Mouse (Mus musculus) spleen, postnatal 36 days (tissue): ENCODE results near the gene Reln.

Experiments
- DNase-seq, 2 experiments: peaks; one replicate each; pipeline ENCODE4 v3.0.0; 2022; ENCODE audit warnings: low spot score in 2 of 2, mixed read lengths in 1 of 2

Reln gene

DNA sequence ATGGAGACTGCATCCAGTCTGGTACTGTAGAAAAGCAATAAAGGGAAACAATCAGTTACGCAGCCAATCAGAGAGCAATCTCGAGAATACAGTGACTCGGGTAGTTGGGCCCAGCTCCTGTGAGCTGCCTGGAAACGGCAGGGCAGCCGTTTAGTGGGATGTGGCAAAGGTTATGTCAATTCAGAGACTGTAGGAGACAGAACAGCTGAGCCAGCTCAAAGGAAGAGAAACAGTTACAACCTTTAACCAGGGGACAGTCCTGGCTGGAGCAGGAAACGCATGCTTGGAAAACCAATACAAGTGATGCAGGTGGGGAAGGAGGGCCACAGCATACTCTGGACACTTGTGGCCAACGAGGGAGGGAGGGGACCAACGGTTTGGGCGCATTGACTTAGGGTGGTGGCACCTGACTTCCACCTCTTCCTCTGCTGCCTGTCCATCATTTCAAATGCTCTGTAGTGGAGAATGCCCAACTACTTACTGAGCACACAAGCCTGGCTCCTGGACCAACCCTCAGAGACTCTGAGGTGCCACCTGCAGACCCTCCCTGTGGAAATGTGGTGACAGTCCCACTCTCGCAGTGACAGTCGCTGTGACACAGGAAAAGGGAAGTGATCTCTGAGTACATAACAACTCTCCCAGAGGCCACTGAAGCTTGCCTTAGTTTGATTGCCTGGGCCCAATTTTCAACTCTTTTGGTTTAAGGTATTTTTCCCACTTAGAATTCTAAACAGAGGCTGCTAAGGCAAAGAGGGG lies 337.0 kb downstream of the Reln start:
- DNase-seq, result peak; percentile 19 to 30

- DNase-seq, result no peak
Observed at GRCm38 (mm10) chr5:22003858-22004257, 340.6 kb downstream of the Reln start.

GRCm38 (mm10) chr5:21987711-21988110 lies 356.8 kb downstream of the Reln start:
- DNase-seq, result no peak

DNA sequence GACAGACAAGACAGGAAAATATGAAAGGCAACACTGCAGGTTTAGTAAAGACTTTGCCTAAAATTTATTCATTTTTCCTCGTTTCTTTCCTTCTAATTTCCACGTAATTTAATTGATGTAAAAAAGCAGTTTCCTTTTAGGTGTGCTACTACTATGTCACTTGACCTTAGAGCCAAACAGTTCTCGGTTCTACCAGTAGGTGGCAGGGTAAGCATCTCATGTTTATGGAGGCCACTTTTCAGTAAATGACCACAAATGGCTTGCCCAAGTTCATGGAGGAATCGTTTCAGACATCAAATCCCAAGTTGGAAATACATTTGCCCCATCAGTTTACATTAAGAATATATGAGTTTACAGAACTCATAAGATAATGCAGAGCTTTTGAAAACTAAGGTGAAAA lies 358.2 kb downstream of the Reln start:
- peak; percentile 10 to 14 for DNase-seq

- no peak for DNase-seq
Observed at GRCm38 (mm10) chr5:21983021-21983667, 361.4 kb downstream of the Reln start.

DNA sequence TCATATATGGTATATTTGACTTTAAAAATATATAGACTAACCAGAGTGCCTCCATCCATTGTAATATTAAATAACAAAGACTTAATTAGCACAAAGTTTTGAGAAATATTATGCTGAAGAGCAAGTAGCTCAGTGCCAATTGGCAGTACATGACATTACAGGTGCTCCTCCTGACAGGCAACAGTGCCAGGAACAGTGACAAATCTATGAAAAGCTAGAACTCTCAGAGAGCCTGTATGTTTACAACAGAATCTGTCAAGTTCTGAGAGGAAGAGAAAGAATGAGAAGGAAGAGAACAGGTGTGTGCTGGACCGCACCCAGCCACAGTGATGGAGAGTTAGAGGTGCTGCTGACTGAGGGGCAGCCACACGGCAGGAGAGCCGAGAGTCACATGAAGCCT lies 363.3 kb downstream of the Reln start:
- DNase-seq, result no peak

DNA sequence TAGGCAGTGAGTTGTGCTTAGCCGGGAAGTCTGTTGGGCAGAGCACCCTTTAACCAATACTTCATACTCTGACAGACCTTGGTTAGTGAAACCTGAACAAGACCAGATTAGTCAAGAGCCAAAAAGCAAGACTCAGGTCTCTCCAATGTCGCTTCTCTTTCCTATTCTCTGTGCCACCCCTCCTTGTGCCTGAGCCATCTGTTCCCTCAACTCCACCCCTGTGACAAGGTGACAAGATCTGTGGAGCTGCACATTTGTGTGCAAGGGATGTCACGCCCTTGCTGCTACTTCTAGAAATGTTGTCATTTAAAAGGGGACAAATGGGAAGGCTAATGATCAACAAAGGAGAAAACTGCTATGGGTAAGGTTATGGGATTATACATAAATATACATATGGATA lies 364.0 kb downstream of the Reln start:
- no peak for DNase-seq

DNA sequence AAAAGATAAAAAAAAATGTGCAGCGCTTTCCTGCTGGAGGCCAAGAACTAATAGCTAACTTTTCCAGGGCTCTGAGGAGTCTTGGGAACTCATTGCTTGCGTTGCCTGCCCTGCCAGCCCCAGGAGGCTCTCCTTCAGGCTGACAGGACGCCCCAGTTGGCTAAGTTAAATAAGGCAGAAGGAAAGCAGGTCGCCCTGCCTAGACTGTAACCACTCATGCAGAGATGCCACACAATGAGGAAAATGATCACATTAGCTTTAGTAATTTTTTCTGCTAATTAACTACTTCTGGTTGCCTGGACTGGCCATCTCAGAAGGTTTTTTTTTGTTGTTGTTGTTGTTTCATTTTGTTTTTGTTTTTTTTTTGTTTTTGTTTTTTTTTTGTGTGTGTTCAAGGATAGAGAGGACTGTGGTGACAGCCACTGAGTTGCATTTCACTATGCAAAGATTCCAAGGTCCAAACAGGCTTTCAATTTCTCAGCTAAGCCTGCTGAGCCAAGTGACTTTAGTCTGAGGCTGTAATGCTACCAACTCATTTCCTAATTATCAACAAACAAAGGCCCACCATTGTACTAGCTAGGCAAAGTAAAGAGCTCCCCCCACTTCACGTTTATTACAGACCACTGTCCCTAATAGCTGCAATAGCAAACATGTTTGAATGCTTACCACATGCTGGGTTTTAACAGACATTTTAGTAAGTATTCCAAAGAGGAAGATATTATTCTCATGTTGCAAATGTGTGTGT lies 371.1 kb downstream of the Reln start:
- no peak for DNase-seq

GRCm38 (mm10) chr5:21961796-21962195 lies 382.7 kb downstream of the Reln start:
- no peak for DNase-seq

GRCm38 (mm10) chr5:21960151-21960550 lies 384.4 kb downstream of the Reln start:
- DNase-seq, result no peak

GRCm38 (mm10) chr5:21957586-21957985 lies 386.9 kb downstream of the Reln start:
- no peak for DNase-seq

GRCm38 (mm10) chr5:21957061-21957460 lies 387.4 kb downstream of the Reln start:
- no peak for DNase-seq

DNA sequence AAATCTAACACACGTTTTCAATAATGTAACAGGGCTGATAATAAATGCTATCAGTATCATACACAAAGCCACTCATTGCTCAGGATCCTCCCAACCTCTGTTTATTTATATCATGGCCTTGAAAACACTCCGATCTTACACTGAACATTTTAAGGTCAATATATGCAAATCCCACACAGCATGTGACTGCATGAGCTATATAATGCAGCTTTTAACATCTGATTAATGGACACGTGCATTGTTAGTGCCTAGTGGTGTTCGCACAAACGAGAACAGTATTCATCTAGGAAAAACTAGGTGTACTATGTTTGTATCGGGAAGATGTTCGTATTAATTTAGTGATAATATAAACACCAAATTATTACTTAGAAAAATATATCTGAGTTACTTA lies 395.0 kb downstream of the Reln start:
- no peak for DNase-seq

DNA sequence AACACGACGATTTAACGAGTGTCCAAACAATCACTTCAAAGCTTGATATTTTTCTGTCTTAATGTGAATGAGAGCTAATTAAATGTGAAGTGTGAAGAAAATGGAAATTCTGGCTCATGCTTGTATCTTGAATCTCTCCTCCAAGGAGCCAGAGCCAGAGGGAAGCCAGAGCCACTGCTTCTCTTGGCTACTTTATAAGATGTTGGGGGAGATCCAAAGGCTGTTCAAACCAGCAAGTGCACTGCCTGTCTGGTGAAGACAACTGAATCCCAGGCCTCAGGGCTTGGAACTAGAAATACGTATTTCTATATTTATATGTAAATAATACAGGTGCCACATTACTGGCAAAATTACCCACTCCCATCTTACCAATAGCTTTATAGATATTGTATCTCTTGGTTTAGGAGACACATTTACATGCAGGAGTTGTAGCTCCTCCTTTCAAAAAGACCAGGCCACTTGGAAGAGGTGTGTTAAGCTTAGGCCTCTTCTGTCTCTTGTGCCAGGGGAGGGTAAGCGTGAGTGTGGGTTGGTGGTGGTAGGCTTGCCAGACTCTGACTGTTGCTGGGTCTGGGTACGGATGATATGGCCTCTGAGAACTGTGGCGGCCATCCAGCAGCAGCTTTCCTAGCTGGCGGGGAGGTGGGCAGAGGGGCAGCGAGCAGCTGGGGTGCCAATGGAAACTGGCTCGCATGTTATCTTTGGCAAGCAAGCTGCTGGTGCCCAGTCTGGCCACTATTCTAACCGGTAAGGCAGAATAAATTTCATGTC lies 395.6 kb downstream of the Reln start:
- no peak for DNase-seq

- no peak for DNase-seq
Observed at GRCm38 (mm10) chr5:21947610-21948381, 396.7 kb downstream of the Reln start.

- no peak for DNase-seq
Observed at GRCm38 (mm10) chr5:21944579-21944978, 399.9 kb downstream of the Reln start.

- DNase-seq, result no peak
Observed at GRCm38 (mm10) chr5:21939405-21939804, 405.1 kb downstream of the Reln start.

GRCm38 (mm10) chr5:21938138-21938537 lies 406.4 kb downstream of the Reln start:
- DNase-seq, result no peak

DNA sequence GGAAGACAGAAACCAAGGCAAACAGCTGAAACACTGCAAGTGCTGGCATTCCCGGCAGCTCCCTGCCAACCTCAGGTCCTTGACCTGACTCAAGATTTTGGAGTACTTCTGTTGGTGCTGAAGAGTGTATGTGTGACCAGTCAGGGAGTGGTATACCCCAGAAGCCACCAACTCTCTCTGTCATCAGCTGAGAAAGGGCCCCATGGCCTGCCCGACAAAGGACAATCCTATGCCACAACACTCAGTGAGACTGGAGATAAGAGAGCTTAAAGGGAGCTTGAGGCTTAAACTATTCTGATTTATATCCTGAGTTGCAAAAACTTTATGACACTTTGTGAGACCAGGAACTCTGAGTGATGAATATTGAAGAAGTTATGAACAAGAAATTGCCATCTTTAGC lies 407.9 kb downstream of the Reln start:
- no peak for DNase-seq

DNA sequence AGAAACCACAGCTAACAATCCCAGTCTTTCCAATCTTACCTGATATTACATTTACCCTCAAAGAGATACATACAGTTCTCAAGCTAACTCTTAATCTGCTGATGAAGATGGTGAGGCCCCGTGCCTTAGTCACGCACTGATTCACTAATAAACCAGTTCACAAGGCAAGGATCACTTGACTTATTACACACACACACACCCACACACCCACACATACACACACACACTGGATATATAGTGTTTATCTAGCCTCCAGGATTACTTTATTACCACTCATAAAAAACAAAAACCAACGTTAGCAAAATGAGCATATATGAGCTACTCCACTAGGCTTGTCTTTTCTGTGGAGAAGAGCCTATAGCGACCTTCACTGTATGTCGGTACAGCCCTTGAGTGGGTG lies 408.4 kb downstream of the Reln start:
- DNase-seq, result no peak

DNA sequence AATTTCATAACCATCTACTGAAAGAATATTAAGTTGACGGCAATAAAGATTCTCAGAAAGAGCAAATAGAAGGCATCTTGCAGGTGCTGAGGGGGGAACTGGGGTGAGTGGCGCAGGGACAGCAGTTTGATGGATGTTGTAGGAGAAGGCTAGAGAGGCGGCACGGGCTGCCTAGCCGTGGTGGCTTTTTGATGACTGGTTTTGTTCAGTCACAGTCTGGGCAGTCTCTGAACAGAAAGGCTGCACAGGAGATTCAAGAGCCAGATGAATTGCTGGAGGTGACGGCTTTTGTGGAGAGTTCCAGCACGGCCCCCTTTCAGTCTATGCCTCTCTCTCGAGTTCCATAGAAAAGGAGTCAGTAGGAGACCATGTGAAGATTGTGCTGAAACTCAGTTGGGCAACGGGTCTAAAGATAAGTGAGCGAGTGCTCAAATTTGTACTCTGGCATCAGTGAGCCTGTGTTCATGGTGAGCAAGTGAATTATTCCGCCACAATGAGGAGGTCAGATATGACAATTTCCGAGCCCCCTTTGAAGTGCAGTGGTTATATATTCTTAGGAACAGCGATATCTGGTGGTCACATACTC lies 409.6 kb downstream of the Reln start:
- no peak for DNase-seq
